Mouse (Mus musculus) T-cell, adult 2 months (primary cell): ENCODE measurements around the gene Pdcd1lg2.

Experiments used
- DNase-seq: peaks from one replicate; pipeline ENCODE4 v3.0.0; 2022; ENCODE audit warnings: low spot score

Pdcd1lg2 gene

GRCm38 (mm10) chr19:29410619-29411018, at the start of gene Pdcd1lg2:
Gene Pdcd1lg2, plus strand, starts transcription at chr19:29410919.
- DNase-seq, result no peak

- peak; percentile 86 for DNase-seq
Observed at GRCm38 (mm10) chr19:29361468-29362130, 49.1 kb upstream of the Pdcd1lg2 start.

GRCm38 (mm10) chr19:29362173-29362930, 48.4 kb upstream of the Pdcd1lg2 start:
- no peak for DNase-seq

- no peak for DNase-seq
Observed at GRCm38 (mm10) chr19:29363557-29363956, 47.2 kb upstream of the Pdcd1lg2 start.

- peak; percentile 10 for DNase-seq
Observed at GRCm38 (mm10) chr19:29364076-29364475, 46.6 kb upstream of the Pdcd1lg2 start.

- DNase-seq, result no peak
Observed at GRCm38 (mm10) chr19:29365105-29365504, 45.6 kb upstream of the Pdcd1lg2 start.

GRCm38 (mm10) chr19:29366226-29366968, 44.3 kb upstream of the Pdcd1lg2 start:
- no peak for DNase-seq

- DNase-seq, result peak; percentile 94
Observed at GRCm38 (mm10) chr19:29366969-29367622, 43.6 kb upstream of the Pdcd1lg2 start, which contains the start of the genes Plgrkt and Cd274. Gene Plgrkt, minus strand, starts transcription at chr19:29367390. Gene Cd274, plus strand, starts transcription at chr19:29367455.

GRCm38 (mm10) chr19:29368041-29368440, 42.7 kb upstream of the Pdcd1lg2 start:
- DNase-seq, result no peak

- no peak for DNase-seq
Observed at GRCm38 (mm10) chr19:29368671-29369309, 41.9 kb upstream of the Pdcd1lg2 start.

- DNase-seq, result no peak
Observed at GRCm38 (mm10) chr19:29370112-29370511, 40.6 kb upstream of the Pdcd1lg2 start.

- no peak for DNase-seq
Observed at GRCm38 (mm10) chr19:29370545-29371283, 40.0 kb upstream of the Pdcd1lg2 start.

GRCm38 (mm10) chr19:29371284-29372081, 39.2 kb upstream of the Pdcd1lg2 start:
- DNase-seq, result peak; percentile 14

- DNase-seq, result no peak
Observed at GRCm38 (mm10) chr19:29372138-29372537, 38.6 kb upstream of the Pdcd1lg2 start.

GRCm38 (mm10) chr19:29372621-29373020, 38.1 kb upstream of the Pdcd1lg2 start:
- DNase-seq, result no peak

GRCm38 (mm10) chr19:29373438-29373837, 37.3 kb upstream of the Pdcd1lg2 start:
- no peak for DNase-seq

GRCm38 (mm10) chr19:29374947-29375346, 35.8 kb upstream of the Pdcd1lg2 start:
- DNase-seq, result no peak

- no peak for DNase-seq
Observed at GRCm38 (mm10) chr19:29376382-29376781, 34.3 kb upstream of the Pdcd1lg2 start.

GRCm38 (mm10) chr19:29379839-29380603, 30.7 kb upstream of the Pdcd1lg2 start:
- no peak for DNase-seq
